Mouse (Mus musculus) heart, postnatal 0 days (tissue): ENCODE data around the gene Slc25a10.

Source experiments
- CTCF ChIP-seq: IDR thresholded peaks from 2 replicates; pipeline ENCODE4 v1.5.1; 2016; ENCODE audit warnings: antibody characterized with exemption, control low read depth, low read depth
- EP300 ChIP-seq: IDR thresholded peaks from 2 replicates; pipeline ENCODE4 v1.6.1; 2016; ENCODE audit warnings: antibody characterized with exemption, low read depth

DNA sequence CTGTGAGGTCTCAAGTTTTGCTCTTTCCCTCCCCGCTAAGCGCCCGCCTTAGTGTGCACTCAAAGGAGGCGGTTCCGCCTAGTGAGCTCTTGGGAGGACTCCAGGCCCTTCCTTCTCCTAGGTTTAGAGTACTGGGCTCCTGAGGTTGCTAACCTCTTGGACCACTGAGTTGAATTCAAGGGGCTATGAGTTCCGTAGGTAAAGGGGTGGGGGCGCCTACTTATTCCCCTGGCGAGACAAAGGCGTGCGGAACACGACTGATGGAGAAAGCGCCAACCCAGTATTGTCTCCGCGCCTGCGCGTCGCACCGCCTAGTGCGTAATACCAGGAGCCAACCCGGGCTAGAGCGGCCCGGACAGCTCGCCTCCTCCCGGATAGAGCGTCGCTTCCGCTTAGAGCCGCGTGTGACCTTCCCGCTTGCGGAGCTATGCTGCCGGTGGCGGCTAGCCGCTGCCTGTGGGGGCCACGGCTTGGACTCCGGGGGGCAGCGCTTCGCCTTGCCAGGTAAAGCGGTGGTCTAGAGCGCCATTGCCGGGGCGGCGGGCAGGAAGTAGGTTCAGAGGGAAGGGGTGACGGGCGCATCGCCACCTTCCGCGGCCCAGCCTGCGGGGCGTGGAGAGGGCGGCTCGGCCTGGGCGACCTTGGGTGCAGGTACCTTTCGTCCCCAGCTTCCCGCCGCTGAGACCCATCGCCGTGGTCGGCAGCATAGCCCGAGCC lies 7.2 kb upstream of the Slc25a10 start, which contains the start of gene Mrpl12:
- TF ChIP-seq EP300 (peak; percentile 88), CTCF (0 out of 2 replicates have a peak, but pooled peaks have one; percentile 0)
